Comparison of ENCODE assay signal across 8 mouse cellular contexts in the genomic region with DNA sequence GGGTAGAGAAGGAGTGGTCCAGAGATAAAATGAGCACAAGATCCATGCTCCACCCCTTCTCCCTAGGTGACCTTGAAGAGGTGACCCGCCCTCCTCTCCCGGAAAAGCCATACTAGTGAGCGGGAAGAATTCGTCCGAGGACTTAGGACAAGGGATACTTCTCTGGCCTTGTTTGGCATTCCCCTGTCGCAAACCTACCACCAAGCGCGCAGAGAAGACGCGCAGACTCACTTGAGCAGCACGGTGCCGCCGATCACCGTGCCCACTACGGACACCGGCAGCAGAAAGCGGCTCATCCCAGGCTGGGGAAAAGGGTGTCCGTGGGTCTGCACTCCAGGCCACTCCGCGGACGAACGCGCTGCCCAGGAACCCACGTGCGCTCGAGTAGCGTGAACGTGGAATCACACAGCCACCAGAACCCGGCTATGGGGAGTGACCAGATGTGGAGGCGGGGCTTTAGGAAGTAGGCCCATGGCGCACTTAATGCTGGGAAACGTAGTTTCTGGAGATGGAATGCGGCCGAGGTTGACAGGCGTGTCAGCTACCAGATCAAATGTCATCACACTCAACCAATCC. TPM values are rescaled to one million over a fixed set of nuclear protein-coding genes. Genes with fewer than 3 reads are reported as not detected.
DNase-seq lines count a peak whose midpoint lies in the region; ATAC-seq and TF ChIP-seq lines count a peak whose summit lies in the region.

Gene Rdh13, minus strand, starts transcription at position 434 of the 576 bp plus-strand sequence.

- peak; percentile 93 for ATAC-seq in heart, embryonic 15.5 days (replicated peaks; ENCODE audit: insufficient number of reproducible peaks, insufficient read depth, low FRiP score, low read depth)
- peak; percentile 95 for ATAC-seq in liver, embryonic 14.5 days (ENCODE audit: insufficient read depth)
- peak; percentile 96 for ATAC-seq in neural tube, embryonic 11.5 days (ENCODE audit: insufficient read depth, low FRiP score, low TSS enrichment)
- ATAC-seq in stomach, postnatal 0 days (ENCODE audit: low FRiP score, low TSS enrichment): peak; percentile 93

- H3K4me3 ChIP-seq in forebrain, embryonic 10.5 days: peak within 1 kb of the TSS; percentile 80
- peak within 1 kb of the TSS; percentile 87 for H3K4me3 ChIP-seq in heart, embryonic 15.5 days
- peak within 1 kb of the TSS; percentile 86 to 98 for H3K4me3 ChIP-seq in liver, embryonic 14.5 days (ENCODE audit: insufficient read depth in 1 of 2, low read depth in 2 of 2, low read length in 2 of 2)
- H3K4me3 ChIP-seq in neural tube, embryonic 11.5 days (ENCODE audit: low read depth, low read length): peak within 1 kb of the TSS; percentile 70
- H3K4me3 ChIP-seq in stomach, postnatal 0 days (ENCODE audit: low read depth, low read length): peak within 1 kb of the TSS; percentile 73

- under 1% methylated on average over 35 of the region's 35 CpGs for WGBS in forebrain, embryonic 10.5 days
- WGBS in heart, embryonic 15.5 days: under 1% methylated on average over 35 of the region's 35 CpGs
- WGBS in liver, embryonic 14.5 days (ENCODE audit: insufficient replicate concordance): under 1% methylated on average over 35 of the region's 35 CpGs
- under 1% methylated on average over 35 of the region's 35 CpGs for WGBS in neural tube, embryonic 11.5 days
- under 1% methylated on average over 35 of the region's 35 CpGs for WGBS in stomach, postnatal 0 days

- no peaks in the 10 kb centered on the region for H3K27me3 ChIP-seq in forebrain, embryonic 10.5 days (ENCODE audit: poor library complexity, severe bottlenecking)
- H3K27me3 ChIP-seq in heart, embryonic 15.5 days: no peaks in the 10 kb centered on the region
- no peaks in the 10 kb centered on the region for H3K27me3 ChIP-seq in liver, embryonic 14.5 days (ENCODE audit: control insufficient read depth, insufficient read depth, low read length)
- H3K27me3 ChIP-seq in neural tube, embryonic 11.5 days (ENCODE audit: control insufficient read depth, insufficient read depth, low read length): no peaks in the 10 kb centered on the region
- H3K27me3 ChIP-seq in stomach, postnatal 0 days (ENCODE audit: control insufficient read depth, insufficient read depth, low read length): no peaks in the 10 kb centered on the region

- TF ChIP-seq EP300 in liver, embryonic 14.5 days (IDR thresholded peaks at IDR 0.05; ENCODE audit: low read depth): no peak
- TF ChIP-seq EP300 in stomach, postnatal 0 days (optimal IDR thresholded peaks at IDR 0.05): no peak

- TF ChIP-seq CTCF in liver, embryonic 14.5 days (IDR thresholded peaks at IDR 0.05; ENCODE audit: low read depth): peak; percentile 22; the same call in 1 of the 2 replicates
- TF ChIP-seq CTCF in stomach, postnatal 0 days (IDR thresholded peaks at IDR 0.05; ENCODE audit: low read depth): no peak

- peaks cover 40% of the 10 kb centered on the region for H3K36me3 ChIP-seq in forebrain, embryonic 10.5 days (replicated peaks)
- peaks cover 38% of the 10 kb centered on the region for H3K36me3 ChIP-seq in heart, embryonic 15.5 days
- no peaks in the 10 kb centered on the region for H3K36me3 ChIP-seq in liver, embryonic 14.5 days (replicated peaks; ENCODE audit: control insufficient read depth, insufficient read depth, low read depth)
- H3K36me3 ChIP-seq in neural tube, embryonic 11.5 days (ENCODE audit: control insufficient read depth, insufficient read depth, low read length): peaks cover 3% of the 10 kb centered on the region
- H3K36me3 ChIP-seq in stomach, postnatal 0 days (ENCODE audit: control insufficient read depth, insufficient read depth, low read length): peaks cover 9% of the 10 kb centered on the region

- peak within 1 kb of the TSS; percentile 89 for H3K27ac ChIP-seq in forebrain, embryonic 10.5 days
- peak within 1 kb of the TSS; percentile 95 for H3K27ac ChIP-seq in heart, embryonic 15.5 days
- no peak within 1 kb of the TSS for H3K27ac ChIP-seq in liver, embryonic 14.5 days
- peak within 1 kb of the TSS; percentile 34; the same call in 1 of the 2 replicates for H3K27ac ChIP-seq in neural tube, embryonic 11.5 days (ENCODE audit: low read depth, low read length)
- H3K27ac ChIP-seq in stomach, postnatal 0 days (replicated peaks): peak within 1 kb of the TSS; percentile 89

- peak within 1 kb of the TSS; percentile 73 for H3K4me2 ChIP-seq in heart, embryonic 15.5 days
- peak within 1 kb of the TSS; percentile 85 for H3K4me2 ChIP-seq in liver, embryonic 14.5 days (ENCODE audit: low read depth)
- H3K4me2 ChIP-seq in neural tube, embryonic 11.5 days (ENCODE audit: low read depth): peak within 1 kb of the TSS; percentile 64
- peak within 1 kb of the TSS; percentile 75 for H3K4me2 ChIP-seq in stomach, postnatal 0 days (replicated peaks; ENCODE audit: low read depth)

- H3K9me3 ChIP-seq in forebrain, embryonic 10.5 days: no peaks in the 10 kb centered on the region
- H3K9me3 ChIP-seq in heart, embryonic 15.5 days (replicated peaks): no peaks in the 10 kb centered on the region
- H3K9me3 ChIP-seq in liver, embryonic 14.5 days (ENCODE audit: control insufficient read depth, low read length): no peaks in the 10 kb centered on the region
- no peaks in the 10 kb centered on the region for H3K9me3 ChIP-seq in neural tube, embryonic 11.5 days (ENCODE audit: control insufficient read depth, low read length)
- H3K9me3 ChIP-seq in stomach, postnatal 0 days (ENCODE audit: control insufficient read depth, low read length): no peaks in the 10 kb centered on the region

- peak; percentile 64 to 78 for DNase-seq in CD8-positive naive resting alpha-beta T cell, adult 2 months (ENCODE audit: low read depth in 2 of 2, low spot score in 2 of 2)
- peak; percentile 65 for DNase-seq in c-Kit-positive CD71-negative TER-119-negative erythroid progenitor cells, embryonic 14.5 days (ENCODE audit: low read depth)
- DNase-seq in forebrain, embryonic 10.5 days (ENCODE audit: extremely low spot score, low spot score): peak; percentile 89
- peak; percentile 94 to 96 for DNase-seq in kidney, postnatal 25 days
- DNase-seq in liver, embryonic 14.5 days (ENCODE audit: low read depth in 3 of 3, low spot score in 3 of 3): peak; percentile 74 to 82 (median 75)
- peak; percentile 85 for DNase-seq in neural tube, embryonic 11.5 days (ENCODE audit: low spot score)
- peak; percentile 88 for DNase-seq in stomach, postnatal 0 days (ENCODE audit: low spot score)

- peak within 1 kb of the TSS; percentile 78 for H3K9ac ChIP-seq in heart, embryonic 15.5 days
- H3K9ac ChIP-seq in liver, embryonic 14.5 days (replicated peaks): peak within 1 kb of the TSS; percentile 71
- H3K9ac ChIP-seq in neural tube, embryonic 11.5 days (ENCODE audit: low read length): peak within 1 kb of the TSS; percentile 72
- H3K9ac ChIP-seq in stomach, postnatal 0 days (ENCODE audit: low read length): peak within 1 kb of the TSS; percentile 74

- peaks cover 19% of the 10 kb centered on the region for H3K4me1 ChIP-seq in forebrain, embryonic 10.5 days
- H3K4me1 ChIP-seq in heart, embryonic 15.5 days (replicated peaks): peaks cover 4% of the 10 kb centered on the region
- peaks cover 0 to 2% of the 10 kb centered on the region in 2 experiments; a peak in 2 of 4 replicates for H3K4me1 ChIP-seq in liver, embryonic 14.5 days (replicated peaks; ENCODE audit: control insufficient read depth in 2 of 2, insufficient read depth in 2 of 2, low read length in 1 of 2)
- no peaks in the 10 kb centered on the region for H3K4me1 ChIP-seq in neural tube, embryonic 11.5 days (ENCODE audit: control insufficient read depth, insufficient read depth, low read length)
- H3K4me1 ChIP-seq in stomach, postnatal 0 days (replicated peaks; ENCODE audit: control insufficient read depth, insufficient read depth): 0 out of 2 replicates have a peak, but pooled peaks cover 2% of the 10 kb centered on the region

RNA-seq across cellular contexts. Expression of gene Rdh13, which starts in this region (rescaled TPM):
- polyA plus RNA-seq in forebrain, embryonic 10.5 days (2016; fragmentation: Nextera tagmentation; extraction: Ambion mirVana): 34.6 and 36.3 TPM in 2 replicates
- polyA plus RNA-seq in heart, embryonic 15.5 days (2015; fragmentation: Nextera tagmentation; extraction: Ambion mirVana): 26.1 and 27.9 TPM in 2 replicates
- polyA plus RNA-seq in liver, embryonic 14.5 days (2012; rRNA removed): 3.1 and 4.0 TPM in 2 replicates
- polyA plus RNA-seq in liver, embryonic 14.5 days (2014; fragmentation: Nextera tagmentation; extraction: Ambion mirVana): 5.2 and 5.6 TPM in 2 replicates
- polyA plus RNA-seq in neural tube, embryonic 11.5 days (2014; fragmentation: Nextera tagmentation; extraction: Ambion mirVana): 32.2 and 32.6 TPM in 2 replicates
- polyA plus RNA-seq in stomach, postnatal 0 days (2015; fragmentation: Nextera tagmentation; extraction: Ambion mirVana): 29.0 and 30.0 TPM in 2 replicates
